Mouse (Mus musculus): ENCODE results near the gene Stra6l.

GRCm38 (mm10) chr4:45909256-45909655, 60.8 kb downstream of the Stra6l start:
- no peak for TF ChIP-seq POLR2A (IDR thresholded peaks at IDR 0.05; ENCODE audit: low read depth, low read length)
- no peak for TF ChIP-seq CTCF (conservative IDR thresholded peaks at IDR 0.05; ENCODE audit: insufficient read depth, insufficient read length, low read depth, low read length)
